Mouse (Mus musculus) liver, embryonic 18 days (tissue): ENCODE data around the gene Slc25a33. TPM values are rescaled to one million over a fixed set of nuclear protein-coding genes. Genes with fewer than 3 reads are reported as not detected.

Experiments used
- polyA plus RNA-seq: library from polyadenylated mRNA; depleted of rRNA; stranded (reverse); fragments of >200 nt; gene quantifications from 2 replicates; pipeline ENCODE4 v1.2.3, GENCODE M21; 2012; rRNA removed

Slc25a33 gene
- polyA plus RNA-seq = 19.1 and 24.4 TPM in 2 replicates

DNA sequence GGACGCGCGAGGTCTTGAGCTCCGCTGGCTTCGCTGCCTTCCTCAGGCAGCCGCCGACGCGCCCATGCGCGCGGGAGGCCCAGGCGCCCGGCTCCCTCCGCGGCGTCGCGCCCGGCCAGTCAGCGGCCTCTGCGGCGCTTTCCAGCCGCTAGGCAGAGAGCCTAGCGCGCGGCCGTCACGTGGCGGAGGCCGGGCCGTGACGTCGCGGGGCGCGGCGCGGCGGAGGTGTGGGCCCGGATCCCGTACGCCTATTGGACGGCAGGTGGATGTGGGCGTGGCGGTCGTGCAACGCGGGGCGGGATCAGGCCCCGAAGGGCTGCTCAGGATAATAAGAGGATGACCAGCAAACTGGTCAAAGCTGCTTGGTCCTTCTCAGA lies at the start of gene Slc25a33:
Gene Slc25a33, minus strand, starts transcription at position 184 of the 377 bp plus-strand sequence.

GRCm38 (mm10) chr4:149737383-149738324 lies 36.4 kb downstream of the Slc25a33 start, which contains the start of gene Tmem201:
Gene Tmem201 (minus strand): TSS chr4:149738044.

DNA sequence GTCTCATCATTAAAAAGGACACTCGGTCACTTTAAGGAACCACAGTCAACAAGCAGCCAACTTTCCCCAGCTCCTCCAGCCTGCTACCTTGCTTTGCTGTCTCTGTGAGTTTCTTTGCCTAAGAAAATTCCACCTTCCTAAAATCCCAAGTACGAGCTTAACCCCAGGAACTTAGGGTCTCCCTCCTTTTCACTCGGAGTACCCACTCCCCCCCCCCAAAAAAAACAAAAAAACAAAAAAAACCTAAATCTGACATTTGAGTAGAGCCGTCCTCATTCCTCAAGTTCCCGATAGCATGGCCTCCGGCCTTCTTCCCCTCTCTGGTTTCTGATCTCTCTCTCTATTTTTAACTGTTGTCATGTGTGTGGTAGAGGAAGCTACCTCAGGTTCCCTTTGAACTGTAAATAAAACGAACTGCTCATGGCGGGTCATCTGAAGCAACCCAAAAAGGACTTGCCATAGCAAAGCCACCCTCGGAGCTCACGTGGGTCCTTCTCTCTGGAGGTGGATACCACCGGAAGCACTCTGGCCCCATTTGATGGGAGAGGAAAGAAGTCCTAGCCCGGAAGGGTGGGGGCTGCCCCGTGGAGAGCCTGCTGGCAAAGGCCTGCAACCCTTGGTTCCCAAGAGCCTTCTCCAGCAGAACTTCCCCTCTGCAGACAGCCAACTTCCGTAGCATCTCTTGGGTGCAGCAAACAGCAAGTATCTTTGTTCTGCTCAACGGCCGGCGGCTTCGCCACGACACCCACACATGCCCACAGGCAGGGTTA lies 71.7 kb downstream of the Slc25a33 start, which contains the start of gene Pik3cd:
Gene Pik3cd, minus strand, starts transcription at position 362 of the 770 bp plus-strand sequence.

Other genes with a start within 250 kb of the Slc25a33 start
- gene Clstn1, start 187.8 kb downstream of the Slc25a33 start, polyA plus RNA-seq = 1.3 and 1.5 TPM in 2 replicates
- gene Pik3cd, start 71.7 kb downstream of the Slc25a33 start, polyA plus RNA-seq = 5.7 and 7.2 TPM in 2 replicates
- 6.0 and 7.7 TPM in 2 replicates for gene Tmem201, start 36.2 kb downstream of the Slc25a33 start, polyA plus RNA-seq
- 0.68 and 0.80 TPM in 2 replicates for gene Spsb1, start 180.8 kb upstream of the Slc25a33 start, polyA plus RNA-seq
- 65.2 and 78.9 TPM in 2 replicates for gene H6pd, start 234.7 kb upstream of the Slc25a33 start, polyA plus RNA-seq